Mouse (Mus musculus) G1E (cell line): ENCODE results near the gene Dynlrb2.

ENCODE experiments used
- CTCF ChIP-seq: IDR thresholded peaks from 2 replicates; pipeline ENCODE4 v1.5.1; 2012; ENCODE audit warnings: low read depth, low read length, inconsistent platforms, mixed read lengths
- GATA1 ChIP-seq: IDR thresholded peaks from 2 replicates; pipeline ENCODE4 v1.6.1; 2012; ENCODE audit warnings: borderline replicate concordance, low read length, inconsistent platforms, mixed read lengths
- TAL1 ChIP-seq: conservative IDR thresholded peaks from 2 replicates; pipeline ENCODE4 v1.6.1; 2012; ENCODE audit warnings: low read depth, low read length, inconsistent platforms, mixed read lengths

- no peak for TF ChIP-seq GATA1
- TF ChIP-seq CTCF: no peak
- TF ChIP-seq TAL1: no peak
Measured at GRCm38 (mm10) chr8:116504477-116505120, at the start of gene Dynlrb2.
